In the genomic region with DNA sequence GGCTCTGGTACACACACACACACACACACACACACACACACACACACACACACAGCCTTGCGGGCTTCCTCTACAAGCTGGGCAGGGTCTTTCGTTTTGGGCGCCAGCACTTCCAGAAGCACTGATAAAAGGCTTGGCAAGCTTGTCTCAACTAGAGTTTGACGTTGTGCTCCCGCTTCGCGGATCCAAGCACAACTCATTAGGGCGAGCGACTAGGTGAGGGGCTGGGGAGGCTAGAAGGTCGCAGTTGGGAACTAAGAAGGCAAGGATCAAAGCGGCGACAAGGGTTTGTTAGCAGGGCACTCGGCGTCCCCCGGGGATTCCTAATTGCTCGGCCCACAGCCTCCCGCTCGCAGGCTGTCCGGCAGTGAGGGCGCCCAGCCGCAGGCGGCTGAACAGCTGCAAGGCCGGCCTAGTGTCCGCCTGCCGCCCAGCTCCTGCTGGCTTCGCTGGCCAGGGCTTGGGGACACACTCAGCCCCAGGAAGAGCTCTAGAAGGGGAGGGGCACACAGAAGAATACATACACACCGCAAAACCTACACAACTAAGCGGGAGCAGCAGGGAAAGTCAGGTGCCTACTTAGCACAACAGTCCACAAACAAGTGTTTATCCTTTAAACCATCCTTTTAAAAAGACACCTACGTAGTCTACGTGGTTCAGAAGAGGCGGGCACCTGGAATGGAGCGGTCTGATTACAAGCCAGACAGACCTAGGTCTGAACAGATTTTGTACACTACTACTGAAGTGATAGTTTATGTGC, we compare ENCODE assay signal across 11 mouse cellular contexts. TPM values are rescaled to one million over a fixed set of nuclear protein-coding genes. Genes with fewer than 3 reads are reported as not detected.
DNase-seq lines count a peak whose midpoint lies in the region; ATAC-seq and TF ChIP-seq lines count a peak whose summit lies in the region.
"Had no signal": no experiment of that assay in that cellular context is flagged by ENCODE, and none has a peak within 500 bp of the region (broad histone marks: within the 10 kb centered on the region; RNA-seq: fewer than 3 reads in every experiment).

No protein-coding gene starts in this region.

- peaks cover 43% of the 10 kb centered on the region for H3K4me1 ChIP-seq in E14TG2a.4 (replicated peaks; ENCODE audit: low read depth, low read length)
- peaks cover 4% of the 10 kb centered on the region; the same call in 1 of the 2 replicates for H3K4me1 ChIP-seq in embryonic facial prominence, embryonic 14.5 days (ENCODE audit: control insufficient read depth, insufficient read depth, low read length)
- peaks cover 30% of the 10 kb centered on the region for H3K4me1 ChIP-seq in midbrain, embryonic 12.5 days

- no peak overlapping the region for H3K4me2 ChIP-seq in embryonic facial prominence, embryonic 14.5 days (ENCODE audit: low read depth, low read length)
- H3K4me2 ChIP-seq in midbrain, embryonic 12.5 days (replicated peaks): peak overlapping the region; percentile 49
- H3K4me2 ChIP-seq: limb, embryonic 15.5 days had no signal

- peak; percentile 34; the same call in 1 of the 2 replicates for ATAC-seq in embryonic facial prominence, embryonic 14.5 days (ENCODE audit: low read depth)
- peak; percentile 48 for ATAC-seq in midbrain, embryonic 12.5 days (ENCODE audit: low FRiP score, low read depth)

- DNase-seq in cerebellum, adult 18-20 months: peak; percentile 52 to 72
- DNase-seq in cerebellum, adult 11 months: no peak
- DNase-seq in embryonic facial prominence, embryonic 14.5 days (ENCODE audit: low spot score): no peak
- no peak for DNase-seq in layer of hippocampus, adult 2 months (ENCODE audit: low spot score in 2 of 2)
- DNase-seq in ovary, adult 18-20 months (ENCODE audit: low spot score): no peak
- no peak for DNase-seq in right cerebral cortex, adult 18-20 months
- DNase-seq: heart, postnatal 10 days had no signal

- no peaks in the 10 kb centered on the region for H3K9me3 ChIP-seq in E14TG2a.4 (ENCODE audit: low read length)
- H3K9me3 ChIP-seq in embryonic facial prominence, embryonic 14.5 days (ENCODE audit: control insufficient read depth, low read length): no peaks in the 10 kb centered on the region
- no peaks in the 10 kb centered on the region for H3K9me3 ChIP-seq in midbrain, embryonic 12.5 days
- H3K9me3 ChIP-seq: limb, embryonic 15.5 days had no signal

- no peak overlapping the region for H3K27ac ChIP-seq in embryonic facial prominence, embryonic 14.5 days (replicated peaks; ENCODE audit: low read depth, low read length)
- H3K27ac ChIP-seq in midbrain, embryonic 12.5 days (replicated peaks): peak overlapping the region; percentile 68
- H3K27ac ChIP-seq in layer of hippocampus, adult 2 months: no peak overlapping the region
- H3K27ac ChIP-seq: limb, embryonic 15.5 days had no signal

- H3K9ac ChIP-seq in embryonic facial prominence, embryonic 14.5 days (ENCODE audit: low read depth, low read length): no peak overlapping the region
- peak overlapping the region; percentile 28 for H3K9ac ChIP-seq in midbrain, embryonic 12.5 days (replicated peaks)
- H3K9ac ChIP-seq: limb, embryonic 15.5 days had no signal

- peak overlapping the region; percentile 46 for H3K4me3 ChIP-seq in E14TG2a.4 (replicated peaks; ENCODE audit: low read length)
- H3K4me3 ChIP-seq in embryonic facial prominence, embryonic 14.5 days (ENCODE audit: low read depth, low read length): no peak overlapping the region
- H3K4me3 ChIP-seq in midbrain, embryonic 12.5 days: peak overlapping the region; percentile 39
- no peak overlapping the region for H3K4me3 ChIP-seq in layer of hippocampus, adult 2 months
- H3K4me3 ChIP-seq: limb, embryonic 15.5 days had no signal

- H3K36me3 ChIP-seq in E14TG2a.4 (ENCODE audit: insufficient read depth, low read length): no peaks in the 10 kb centered on the region
- no peaks in the 10 kb centered on the region for H3K36me3 ChIP-seq in embryonic facial prominence, embryonic 14.5 days (ENCODE audit: control insufficient read depth, insufficient read depth, low read length)
- H3K36me3 ChIP-seq in midbrain, embryonic 12.5 days: no peaks in the 10 kb centered on the region
- H3K36me3 ChIP-seq: limb, embryonic 15.5 days had no signal

- under 1% methylated on average over 27 of the region's 32 CpGs for WGBS in embryonic facial prominence, embryonic 14.5 days
- whole genome bisulfite sequencing in midbrain, embryonic 12.5 days: under 1% methylated on average over 32 of the region's 32 CpGs

- H3K27me3 ChIP-seq in E14TG2a.4 (ENCODE audit: insufficient read depth, low read length): peaks cover 92% of the 10 kb centered on the region
- H3K27me3 ChIP-seq in embryonic facial prominence, embryonic 14.5 days (replicated peaks; ENCODE audit: control insufficient read depth, insufficient read depth, low read length): peaks cover 95% of the 10 kb centered on the region
- peaks cover 91% of the 10 kb centered on the region for H3K27me3 ChIP-seq in midbrain, embryonic 12.5 days

- no peak for TF ChIP-seq CTCF in E14TG2a.4 (conservative IDR thresholded peaks at IDR 0.05; ENCODE audit: low read length)
- TF ChIP-seq CTCF in layer of hippocampus, adult 2 months (conservative IDR thresholded peaks at IDR 0.05): no peak

RNA-seq across cellular contexts. Expression of gene Barhl2, which starts 6.1 kb away (rescaled TPM):
- polyA plus RNA-seq in embryonic facial prominence, embryonic 14.5 days (2014; fragmentation: Nextera tagmentation; extraction: Ambion mirVana): not detected in 2 replicates
- polyA plus RNA-seq in midbrain, embryonic 12.5 days (2016; fragmentation: Nextera tagmentation; extraction: Ambion mirVana): 8.4 and 15.6 TPM in 2 replicates
- total RNA-seq in layer of hippocampus, adult 2 months (2021): not detected
- total RNA-seq: heart, postnatal 10 days had no signal
- polyA plus RNA-seq: cortical plate, adult 2 months; limb, embryonic 15.5 days had no signal

Comparison
In these comparisons a context has a peak if more than half of its experiments do, and no peak if none do; other contexts are left out.
1. DNase-seq: peak in cerebellum, adult 18-20 months (2 of 2); none in cerebellum, adult 11 months (single experiment), embryonic facial prominence, embryonic 14.5 days (single experiment), layer of hippocampus, adult 2 months (0 of 2), ovary, adult 18-20 months (single experiment) and right cerebral cortex, adult 18-20 months (single experiment).
2. H3K4me3 ChIP-seq: peak in E14TG2a.4 (single experiment) and midbrain, embryonic 12.5 days (single experiment); none in embryonic facial prominence, embryonic 14.5 days (single experiment) and layer of hippocampus, adult 2 months (single experiment).